Mouse (Mus musculus): ENCODE measurements around the gene Prnd. TPM values are rescaled to one million over a fixed set of nuclear protein-coding genes. Genes with fewer than 3 reads are reported as not detected.

The Prnd gene
- under 1 TPM; 0.20 to 0.70 TPM for total RNA-seq (2021)
- long read RNA-seq, experiment 1: 0 reads
- long read RNA-seq, experiment 2, partial matches to known transcripts: 0 of 1 reads
- long read RNA-seq, experiment 2, other reads (novel, unspliced or antisense): 0 of 1 reads

GRCm38 (mm10) chr2:131950598-131951095 is at the start of gene Prnd:
Prnd (plus strand) TSS chr2:131950861.
- DNase-seq: peak in 1 of 2 experiments; percentile 36

GRCm38 (mm10) chr2:131902423-131902822 is 48.2 kb upstream of the Prnd start:
- DNase-seq: no peak

- DNase-seq: no peak
Observed at GRCm38 (mm10) chr2:131902867-131903266, 47.8 kb upstream of the Prnd start.

- DNase-seq: no peak
Observed at GRCm38 (mm10) chr2:131905025-131905424, 45.6 kb upstream of the Prnd start.

- no peak for DNase-seq
Observed at GRCm38 (mm10) chr2:131905776-131906175, 44.9 kb upstream of the Prnd start.

GRCm38 (mm10) chr2:131906266-131906665 is 44.4 kb upstream of the Prnd start:
- no peak for DNase-seq

GRCm38 (mm10) chr2:131906846-131907245 is 43.8 kb upstream of the Prnd start:
- DNase-seq: peak; percentile 67 to 77

GRCm38 (mm10) chr2:131907311-131907710 is 43.4 kb upstream of the Prnd start:
- DNase-seq: no peak

GRCm38 (mm10) chr2:131908351-131908861 is 42.3 kb upstream of the Prnd start:
- DNase-seq: no peak

GRCm38 (mm10) chr2:131908906-131909305 is 41.8 kb upstream of the Prnd start:
- DNase-seq: no peak

GRCm38 (mm10) chr2:131909683-131910572 is 40.7 kb upstream of the Prnd start, which contains the start of the genes Prnp and Prn:
Prnp (plus strand) TSS chr2:131909928.
Prn (plus strand) TSS chr2:131909957.
- peak; percentile 93 to 96 for DNase-seq

- no peak for DNase-seq
Observed at GRCm38 (mm10) chr2:131910847-131911246, 39.8 kb upstream of the Prnd start.

- DNase-seq: no peak
Observed at GRCm38 (mm10) chr2:131911341-131911740, 39.3 kb upstream of the Prnd start.

- no peak for DNase-seq
Observed at GRCm38 (mm10) chr2:131912526-131913258, 38.0 kb upstream of the Prnd start.

- no peak for DNase-seq
Observed at GRCm38 (mm10) chr2:131932275-131932902, 18.3 kb upstream of the Prnd start.

- DNase-seq: no peak
Observed at GRCm38 (mm10) chr2:131933013-131933412, 17.6 kb upstream of the Prnd start.

- DNase-seq: no peak
Observed at GRCm38 (mm10) chr2:131933598-131933997, 17.1 kb upstream of the Prnd start.

GRCm38 (mm10) chr2:131934243-131934642 is 16.4 kb upstream of the Prnd start:
- no peak for DNase-seq

GRCm38 (mm10) chr2:131935390-131936105 is 15.1 kb upstream of the Prnd start:
- DNase-seq: peak; percentile 56 to 63

GRCm38 (mm10) chr2:131936410-131936809 is 14.3 kb upstream of the Prnd start:
- no peak for DNase-seq
